Mouse (Mus musculus) C2C12 (cell line): Measurements from ENCODE around the gene Suclg2. TPM values are rescaled to one million over a fixed set of nuclear protein-coding genes. Genes with fewer than 3 reads are reported as not detected.

Source experiments
- H3K27me3 ChIP-seq: one replicate; pipeline ENCODE4 v1.6.1; 2011; ENCODE audit not compliant: control insufficient read depth, insufficient read depth, insufficient read length
- H3K36me3 ChIP-seq: one replicate; pipeline ENCODE4 v1.6.1; 2011; ENCODE audit not compliant: control insufficient read depth, insufficient read depth
- H3K4me3 ChIP-seq: one replicate; pipeline ENCODE4 v1.5.1; 2011; ENCODE audit warnings: mild to moderate bottlenecking, control low read depth; ENCODE audit not compliant: poor library complexity, insufficient read depth, severe bottlenecking
- H3K79me2 ChIP-seq: one replicate; pipeline ENCODE4 v1.6.1; 2011; ENCODE audit not compliant: control insufficient read depth, insufficient read depth
- H3K79me3 ChIP-seq: one replicate; pipeline ENCODE4 v1.6.1; 2011; ENCODE audit warnings: low read depth, control low read depth
- H3ac ChIP-seq: one replicate; pipeline ENCODE3; 2011; ENCODE audit warnings: low read depth; ENCODE audit not compliant: control insufficient read depth, insufficient read length
- CEBPB ChIP-seq: IDR thresholded peaks from one replicate; pipeline ENCODE4 v1.6.1; 2011; ENCODE audit warnings: low read depth, mild to moderate bottlenecking, control low read depth, moderate library complexity
- CTCF ChIP-seq: IDR thresholded peaks from one replicate; pipeline ENCODE4 v1.5.1; 2011; ENCODE audit not compliant: control insufficient read depth, insufficient read depth, insufficient read length
- FOSL1 ChIP-seq: IDR thresholded peaks from one replicate; pipeline ENCODE4 v1.8.0; 2011; ENCODE audit warnings: mild to moderate bottlenecking, low read length; ENCODE audit not compliant: poor library complexity, insufficient read depth, severe bottlenecking
- MAX ChIP-seq: IDR thresholded peaks from one replicate; pipeline ENCODE4 v1.6.1; 2011; ENCODE audit warnings: mild to moderate bottlenecking, control low read depth
- MYOD1 ChIP-seq: IDR thresholded peaks from one replicate; pipeline ENCODE4 v1.6.1; 2011; ENCODE audit warnings: low read depth; ENCODE audit not compliant: control insufficient read depth, insufficient read length
- MYOG ChIP-seq: IDR thresholded peaks from one replicate; pipeline ENCODE4 v1.6.1; 2011; ENCODE audit not compliant: control insufficient read depth, insufficient read length; ENCODE audit errors: extremely low read depth
- USF1 ChIP-seq: IDR thresholded peaks from one replicate; pipeline ENCODE4 v1.6.1; 2011; ENCODE audit warnings: low read depth, mild to moderate bottlenecking, control low read depth, moderate library complexity
- polyA plus RNA-seq: library from polyadenylated mRNA; unstranded; fragments of >200 nt; fragmentation: generic; extraction: Trizol; gene quantifications from one replicate; pipeline ENCODE4 v1.2.1, GENCODE M21; 2012; ENCODE audit warnings: missing spikeins

Suclg2 gene
- polyA plus RNA-seq, 1 experiment: 23.2 TPM

DNA sequence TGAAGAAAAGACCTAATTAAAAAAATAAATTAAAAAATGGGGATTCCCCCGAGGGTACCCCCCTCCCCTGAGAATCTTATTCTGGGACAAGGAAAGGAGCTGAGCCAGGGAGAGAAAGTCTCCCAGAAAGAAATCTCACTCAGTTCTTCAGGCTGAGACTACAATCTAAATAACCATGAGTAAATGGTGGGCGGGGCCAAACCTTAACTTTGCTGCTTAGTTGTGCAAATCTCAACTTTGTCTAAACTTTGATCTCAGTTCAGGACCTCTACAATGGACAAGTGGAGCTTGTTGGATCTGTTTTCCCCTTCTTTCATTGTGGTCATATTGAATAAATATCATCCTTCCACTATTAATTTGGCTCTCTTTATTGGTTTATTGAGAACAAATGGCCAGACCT is 272.4 kb downstream of the Suclg2 start:
- H3K79me3 ChIP-seq: no peaks in the 10 kb centered on the region
- H3ac ChIP-seq: no peak overlapping the region
- no peaks in the 10 kb centered on the region for H3K27me3 ChIP-seq
- TF ChIP-seq MYOG (no peak), FOSL1 (no peak), MYOD1 (no peak)
- no peak overlapping the region for H3K4me3 ChIP-seq
- no peaks in the 10 kb centered on the region for H3K79me2 ChIP-seq
- H3K36me3 ChIP-seq: no peaks in the 10 kb centered on the region

GRCm38 (mm10) chr6:95445036-95445435 is 273.6 kb downstream of the Suclg2 start:
- Histone ChIP-seq H3K36me3 (no peaks in the 10 kb centered on the region), H3ac (no peak overlapping the region), H3K79me2 (no peaks in the 10 kb centered on the region), H3K4me3 (no peak overlapping the region), H3K79me3 (no peaks in the 10 kb centered on the region), H3K27me3 (no peaks in the 10 kb centered on the region)
- no peak for TF ChIP-seq FOSL1
- TF ChIP-seq MYOD1: no peak
- TF ChIP-seq CEBPB: no peak
- no peak for TF ChIP-seq USF1
- no peak for TF ChIP-seq CTCF
- TF ChIP-seq MAX: no peak
- no peak for TF ChIP-seq MYOG
